Mouse (Mus musculus) CH12.LX (cell line): ENCODE measurements at regions not wholly inside any gene's neighbourhood (a gene's known extent, or its start where the extent isn't known, plus 50 kb on each side); places are given as distances from the start of the nearest gene placed in this dataset.

Source experiments
- DNase-seq: peaks from one replicate; pipeline ENCODE4 v3.0.0-alpha.2; 2013; ENCODE audit errors: extremely low read depth
- H3K27ac ChIP-seq: 2 replicates; pipeline ENCODE4 v1.5.1; 2012; ENCODE audit warnings: low read depth, mild to moderate bottlenecking, control low read depth, moderate library complexity; ENCODE audit not compliant: insufficient read depth
- H3K27me3 ChIP-seq: replicated peaks from 2 replicates; pipeline ENCODE3; 2012; ENCODE audit warnings: inconsistent platforms
- H3K36me3 ChIP-seq, 2 experiments: replicated peaks in 1 of 2; 2 replicates each; pipeline versions ENCODE3 to v1.6.1; 2012; ENCODE audit warnings: inconsistent platforms in 1 of 2, low read length in 1 of 2, mild to moderate bottlenecking in 1 of 2, mixed read lengths in 1 of 2, moderate library complexity in 1 of 2; ENCODE audit not compliant: control insufficient read depth in 1 of 2, insufficient read depth in 1 of 2
- H3K4me1 ChIP-seq, 2 experiments: 2 replicates each; pipeline ENCODE4 v1.6.1; 2012; ENCODE audit warnings: inconsistent platforms in 1 of 2, moderate library complexity in 1 of 2; ENCODE audit not compliant: insufficient read depth in 2 of 2, control insufficient read depth in 1 of 2
- H3K4me2 ChIP-seq: 2 replicates; pipeline ENCODE4 v1.6.1; 2012; ENCODE audit warnings: low read depth, mild to moderate bottlenecking, control low read depth; ENCODE audit not compliant: poor library complexity, insufficient read depth, severe bottlenecking
- H3K4me3 ChIP-seq, 3 experiments: fragments of 150-350 bp in 1 of 3; sonication (generic) in 1 of 3; replicated peaks in 1 of 3; 2 replicates each; pipeline versions ENCODE3 to v1.5.1; 2011 to 2012; ENCODE audit warnings: low read depth in 2 of 3, low read length in 2 of 3, mild to moderate bottlenecking in 2 of 3, moderate library complexity in 2 of 3, control low read depth in 1 of 3, improper control_type of control experiment in 1 of 3, inconsistent platforms in 1 of 3, mixed read lengths in 1 of 3; ENCODE audit not compliant: poor library complexity in 1 of 3
- H3K79me2 ChIP-seq: replicated peaks from 2 replicates; pipeline ENCODE4 v1.6.1; 2012; ENCODE audit warnings: mild to moderate bottlenecking, moderate library complexity; ENCODE audit not compliant: control insufficient read depth, poor library complexity, insufficient read depth, severe bottlenecking; ENCODE audit errors: extremely low read depth
- H3K9ac ChIP-seq: 2 replicates; pipeline ENCODE4 v1.6.1; 2012; ENCODE audit warnings: low read depth, mild to moderate bottlenecking, control low read depth, moderate library complexity; ENCODE audit not compliant: insufficient read depth
- H3K9me3 ChIP-seq: replicated peaks from 2 replicates; pipeline ENCODE3; 2012; ENCODE audit warnings: low read length, inconsistent platforms, mixed read lengths
- BHLHE40 ChIP-seq: IDR thresholded peaks from 2 replicates; pipeline ENCODE4 v1.6.1; 2011; ENCODE audit warnings: mild to moderate bottlenecking, low read depth, low read length, improper control_type of control experiment
- CHD2 ChIP-seq: IDR thresholded peaks from 2 replicates; pipeline ENCODE4 v1.6.1; 2011; ENCODE audit warnings: low read length, improper control_type of control experiment
- CTCF ChIP-seq, 2 experiments: IDR thresholded peaks in 1 of 2; conservative IDR thresholded peaks in 1 of 2; 2 replicates each; pipeline ENCODE4 v1.5.1; 2011 to 2012; ENCODE audit warnings: low read depth in 2 of 2, low read length in 2 of 2, improper control_type of control experiment in 1 of 2, inconsistent platforms in 1 of 2, mild to moderate bottlenecking in 1 of 2, moderate library complexity in 1 of 2
- E2F4 ChIP-seq: IDR thresholded peaks from 2 replicates; pipeline ENCODE4 v1.6.1; 2011; ENCODE audit warnings: low read depth, low read length, improper control_type of control experiment; ENCODE audit not compliant: insufficient replicate concordance
- ETS1 ChIP-seq: conservative IDR thresholded peaks from 2 replicates; pipeline ENCODE4 v1.6.1; 2012; ENCODE audit warnings: low read depth, mild to moderate bottlenecking, inconsistent platforms, low read length, improper control_type of control experiment, moderate library complexity
- GABPA ChIP-seq: IDR thresholded peaks from 2 replicates; pipeline ENCODE4 v1.6.1; 2012; ENCODE audit warnings: low read depth, low read length, improper control_type of control experiment, inconsistent platforms; ENCODE audit not compliant: insufficient replicate concordance
- HCFC1 ChIP-seq: IDR thresholded peaks from 2 replicates; pipeline ENCODE4 v1.6.1; 2012; ENCODE audit warnings: low read depth, mild to moderate bottlenecking, inconsistent platforms, low read length, improper control_type of control experiment
- IRF4 ChIP-seq: IDR thresholded peaks from 2 replicates; pipeline ENCODE4 v1.6.1; 2014; ENCODE audit warnings: low read depth, mild to moderate bottlenecking, inconsistent platforms, low read length, improper control_type of control experiment
- JUND ChIP-seq: conservative IDR thresholded peaks from 2 replicates; pipeline ENCODE4 v1.6.1; 2011; ENCODE audit warnings: low read depth, low read length, improper control_type of control experiment
- MAFK ChIP-seq: IDR thresholded peaks from 2 replicates; pipeline ENCODE4 v1.6.1; 2011; ENCODE audit warnings: low read length, improper control_type of control experiment; ENCODE audit not compliant: insufficient replicate concordance
- MAX ChIP-seq: IDR thresholded peaks from 2 replicates; pipeline ENCODE4 v1.6.1; 2011; ENCODE audit warnings: low read length, improper control_type of control experiment
- MXI1 ChIP-seq: IDR thresholded peaks from 2 replicates; pipeline ENCODE4 v1.6.1; 2011; ENCODE audit warnings: mild to moderate bottlenecking, low read depth, low read length, improper control_type of control experiment
- MYC ChIP-seq: IDR thresholded peaks from 2 replicates; pipeline ENCODE4 v1.6.1; 2011; ENCODE audit warnings: low read depth, mild to moderate bottlenecking, improper control_type of control experiment, low read length
- NELFE ChIP-seq: IDR thresholded peaks from 2 replicates; pipeline ENCODE4 v1.6.1; 2011; ENCODE audit warnings: low read depth, low read length, improper control_type of control experiment
- NRF1 ChIP-seq: IDR thresholded peaks from 2 replicates; pipeline ENCODE4 v1.6.1; 2014; ENCODE audit warnings: low read depth, mild to moderate bottlenecking, inconsistent platforms, low read length, improper control_type of control experiment, moderate library complexity
- PAX5 ChIP-seq: IDR thresholded peaks from 2 replicates; pipeline ENCODE4 v1.6.1; 2012; ENCODE audit warnings: low read length, inconsistent platforms, mixed read lengths
- POLR2A ChIP-seq: IDR thresholded peaks from 2 replicates; pipeline ENCODE4 v1.6.1; 2011; ENCODE audit warnings: low read depth, mild to moderate bottlenecking, improper control_type of control experiment, low read length
- RAD21 ChIP-seq: IDR thresholded peaks from 2 replicates; pipeline ENCODE4 v1.6.1; 2011; ENCODE audit warnings: low read depth, mild to moderate bottlenecking, low read length, improper control_type of control experiment, moderate library complexity
- RCOR1 ChIP-seq: conservative IDR thresholded peaks from 2 replicates; pipeline ENCODE4 v1.6.1; 2012; ENCODE audit warnings: low read depth, mild to moderate bottlenecking, inconsistent platforms, low read length, improper control_type of control experiment
- SIN3A ChIP-seq: IDR thresholded peaks from 2 replicates; pipeline ENCODE4 v1.6.1; 2012; ENCODE audit warnings: low read length, improper control_type of control experiment, inconsistent platforms
- SMC3 ChIP-seq: IDR thresholded peaks from 2 replicates; pipeline ENCODE4 v1.6.1; 2011; ENCODE audit warnings: low read depth, low read length, improper control_type of control experiment
- TBP ChIP-seq: conservative IDR thresholded peaks from 2 replicates; pipeline ENCODE4 v1.6.1; 2011; ENCODE audit warnings: low read depth, low read length, improper control_type of control experiment
- TCF12 ChIP-seq: IDR thresholded peaks from 2 replicates; pipeline ENCODE4 v1.6.1; 2014; ENCODE audit warnings: low read depth, mild to moderate bottlenecking, inconsistent platforms, low read length, improper control_type of control experiment
- dilution Hi-C: fragments of 300-500 bp; cut with MboI; formaldehyde crosslinking; loops from 2 replicates; pipeline ENCODE4 v1.14.3; 2020; ENCODE audit warnings: low sequenced_read_pairs; ENCODE audit not compliant: extremely low pct_unique_long_range_greater_than_20kb, extremely low pct_ligation_motif_present
- in situ Hi-C: fragments of 300-500 bp; cut with MboI; formaldehyde crosslinking; loops from 3 replicates; pipeline ENCODE4 v1.14.3; 2019; ENCODE audit warnings: low sequenced_read_pairs, low pct_ligation_motif_present, low pct_unique_long_range_greater_than_20kb, mixed read lengths

DNA sequence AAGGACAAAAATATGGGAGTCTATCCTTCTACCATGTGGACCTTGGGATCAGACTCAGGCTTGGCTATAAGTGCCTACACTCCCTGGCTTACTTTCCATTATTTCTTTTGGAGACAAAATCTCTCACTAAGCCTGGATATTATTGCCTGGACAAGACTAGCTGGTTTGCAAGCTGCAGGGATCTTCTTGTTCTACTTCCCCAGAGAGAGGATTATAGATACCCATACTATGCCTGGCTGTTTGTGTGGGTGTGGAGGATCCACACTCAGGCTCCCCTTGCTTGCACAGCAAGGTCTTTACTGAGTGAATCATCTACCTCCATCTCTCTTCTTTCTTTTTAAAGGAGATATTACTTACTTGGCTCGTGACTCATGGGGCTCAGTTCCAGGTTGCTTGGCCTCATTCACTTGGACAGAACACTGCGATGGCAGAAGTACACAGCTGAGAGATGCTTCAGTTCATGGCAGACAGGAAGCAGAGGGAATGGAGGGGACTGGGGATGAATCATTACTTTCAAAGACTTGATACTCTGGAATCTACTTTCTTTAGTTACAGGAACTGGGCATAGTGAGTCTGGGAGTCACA is 727.0 kb upstream of the Fam160b2 start:
- Histone ChIP-seq H3K9ac (no peak overlapping the region), H3K9me3 (peaks cover 4% of the 10 kb centered on the region), H3K36me3 (no peaks in the 10 kb centered on the region), H3K79me2 (no peaks in the 10 kb centered on the region), H3K27me3 (peaks cover 44% of the 10 kb centered on the region), H3K4me2 (no peak overlapping the region), H3K4me1 (no peaks in the 10 kb centered on the region), H3K27ac (no peak overlapping the region), H3K4me3 (no peak overlapping the region)
- no peak for TF ChIP-seq MYC
- TF ChIP-seq E2F4 = no peak
- no peak for TF ChIP-seq NRF1
- no peak for TF ChIP-seq NELFE
- TF ChIP-seq HCFC1 = no peak
- no peak for TF ChIP-seq MAX
- TF ChIP-seq SIN3A = no peak
- TF ChIP-seq JUND = no peak
- no peak for TF ChIP-seq GABPA
- TF ChIP-seq BHLHE40 = no peak
- TF ChIP-seq TCF12 = no peak
- TF ChIP-seq MAFK = no peak
- TF ChIP-seq MXI1 = no peak
- TF ChIP-seq POLR2A = no peak
- no peak for TF ChIP-seq CTCF (conservative IDR thresholded peaks at IDR 0.05 in 1 of 2, IDR thresholded peaks at IDR 0.05 in 1 of 2; ENCODE audit: low read depth in 2 of 2, low read length in 2 of 2)
- TF ChIP-seq TBP = no peak
- TF ChIP-seq CHD2 = no peak
- no peak for TF ChIP-seq ETS1
- no peak for TF ChIP-seq SMC3
- TF ChIP-seq RCOR1 = no peak
- dilution Hi-C loops (no loop called here), in situ Hi-C loops (no loop called here)
- no peak for DNase-seq

GRCm38 (mm10) chr14:71315228-71315627 is 715.6 kb upstream of the Fam160b2 start:
- no peak overlapping the region for H3K4me2 ChIP-seq
- dilution Hi-C loops = no loop called here
- no peak overlapping the region for H3K9ac ChIP-seq
- no peak for TF ChIP-seq IRF4
- TF ChIP-seq PAX5 = no peak
- TF ChIP-seq GABPA = no peak
- TF ChIP-seq MXI1 = no peak
- TF ChIP-seq RAD21 = no peak
- no peak for TF ChIP-seq MAFK
- TF ChIP-seq, all 38 proteins: peak for 0
- H3K36me3 ChIP-seq = no peaks in the 10 kb centered on the region
- in situ Hi-C loops = no loop called here
- no peak overlapping the region for H3K27ac ChIP-seq
- H3K9me3 ChIP-seq = no peaks in the 10 kb centered on the region
- no peak for DNase-seq
- H3K79me2 ChIP-seq = no peaks in the 10 kb centered on the region
- H3K4me3 ChIP-seq = no peak overlapping the region
- peaks cover 62% of the 10 kb centered on the region for H3K27me3 ChIP-seq
- H3K4me1 ChIP-seq = no peaks in the 10 kb centered on the region
